Mouse (Mus musculus): ENCODE data around the gene Snrnp25.

GRCm38 (mm10) chr11:32178506-32178905 is 26.7 kb upstream of the Snrnp25 start:
- no peak for TF ChIP-seq CTCF (IDR thresholded peaks at IDR 0.05; ENCODE audit: low read depth, low read length)
- TF ChIP-seq POLR2A (IDR thresholded peaks at IDR 0.05; ENCODE audit: extremely low read depth, insufficient read depth, low read length) = no peak

Measured in liver, adult 2 months (tissue).